In the genomic region with DNA sequence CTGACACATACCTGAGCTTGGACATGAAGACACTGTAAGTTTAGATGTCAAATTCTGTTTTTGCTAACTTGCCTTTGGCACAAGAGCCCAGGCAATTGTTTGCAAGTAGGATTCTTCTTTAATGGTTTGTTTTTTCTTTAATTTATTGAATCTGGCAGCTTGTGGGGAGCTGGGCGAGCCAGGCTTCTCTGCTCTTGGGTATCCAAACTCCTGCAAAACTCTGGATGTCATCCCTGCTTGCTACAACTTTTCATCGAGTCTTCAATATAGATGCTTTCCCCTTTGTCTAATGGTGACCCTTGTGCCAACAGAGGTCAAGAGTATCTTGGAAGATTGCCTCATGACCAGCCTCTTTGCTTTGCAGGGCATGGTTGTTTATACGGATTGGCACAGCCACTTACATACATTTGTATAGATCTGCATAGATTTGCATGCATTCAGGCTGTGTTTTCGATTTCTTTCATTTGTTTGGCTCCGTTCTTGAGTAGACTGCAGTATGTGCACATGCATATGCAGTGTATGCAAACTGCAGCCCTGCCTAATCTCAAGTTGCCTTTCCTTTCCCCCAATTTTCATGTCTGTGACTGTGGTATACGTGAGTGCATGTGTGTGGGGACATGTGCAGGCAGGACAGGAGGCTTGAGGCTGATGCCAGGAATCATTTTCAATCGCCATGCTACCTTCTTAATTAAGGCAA, we compare ENCODE assay signal across 26 mouse cellular contexts.
DNase-seq lines count a peak whose midpoint lies in the region; ATAC-seq and TF ChIP-seq lines count a peak whose summit lies in the region.
"Had no signal": no experiment of that assay in that cellular context is flagged by ENCODE, and none has a peak within 500 bp of the region (broad histone marks: within the 10 kb centered on the region; RNA-seq: fewer than 3 reads in every experiment).

No protein-coding gene starts in this region.

- TF ChIP-seq CTCF in gastrocnemius, adult 2 months (IDR thresholded peaks at IDR 0.05), result no peak

- peak; percentile 41; the same call in 1 of the 2 replicates for ATAC-seq in hindbrain, embryonic 12.5 days (ENCODE audit: low FRiP score)
- no peak for ATAC-seq in hindbrain, embryonic 11.5 days (ENCODE audit: low FRiP score)
- peak; percentile 50; the same call in 1 of the 2 replicates for ATAC-seq in neural tube, embryonic 13.5 days (ENCODE audit: low read depth)
- ATAC-seq in neural tube, embryonic 15.5 days (ENCODE audit: low FRiP score), result no peak
- peak; percentile 49; the same call in 1 of the 2 replicates for ATAC-seq in midbrain, embryonic 14.5 days (ENCODE audit: low FRiP score, low TSS enrichment)
- ATAC-seq: CD4-positive, CD25-positive, alpha-beta regulatory T cell, adult 4 months; intestine, embryonic 16.5 days; liver, embryonic 12.5 days; liver, postnatal 0 days had no signal

- H3K9ac ChIP-seq in hindbrain, embryonic 12.5 days, result no peak overlapping the region
- no peak overlapping the region for H3K9ac ChIP-seq in hindbrain, embryonic 11.5 days (ENCODE audit: low read depth, low read length)
- H3K9ac ChIP-seq in neural tube, embryonic 13.5 days, result no peak overlapping the region
- no peak overlapping the region for H3K9ac ChIP-seq in neural tube, embryonic 15.5 days (replicated peaks)
- no peak overlapping the region for H3K9ac ChIP-seq in midbrain, embryonic 14.5 days (replicated peaks; ENCODE audit: low read length)
- H3K9ac ChIP-seq: embryonic facial prominence, embryonic 13.5 days; heart, embryonic 15.5 days; liver, embryonic 12.5 days; liver, postnatal 0 days had no signal

- no peak overlapping the region for H3K27ac ChIP-seq in hindbrain, embryonic 12.5 days
- H3K27ac ChIP-seq in hindbrain, embryonic 11.5 days (ENCODE audit: low read depth, low read length), result no peak overlapping the region
- H3K27ac ChIP-seq in neural tube, embryonic 13.5 days (replicated peaks), result no peak overlapping the region
- no peak overlapping the region for H3K27ac ChIP-seq in neural tube, embryonic 15.5 days (replicated peaks)
- no peak overlapping the region for H3K27ac ChIP-seq in midbrain, embryonic 14.5 days (replicated peaks; ENCODE audit: low read depth, low read length)
- H3K27ac ChIP-seq in gastrocnemius, adult 2 months, result no peak overlapping the region
- H3K27ac ChIP-seq: embryonic facial prominence, embryonic 13.5 days; heart, embryonic 10.5 days; heart, embryonic 15.5 days; kidney, postnatal 0 days; liver, embryonic 12.5 days had no signal

- peaks cover 21% of the 10 kb centered on the region for H3K4me1 ChIP-seq in hindbrain, embryonic 12.5 days
- no peaks in the 10 kb centered on the region for H3K4me1 ChIP-seq in hindbrain, embryonic 11.5 days (replicated peaks; ENCODE audit: control insufficient read depth, insufficient read depth, low read length)
- H3K4me1 ChIP-seq in neural tube, embryonic 13.5 days (replicated peaks), result peaks cover 19% of the 10 kb centered on the region
- peaks cover 6% of the 10 kb centered on the region; the same call in 1 of the 2 replicates for H3K4me1 ChIP-seq in neural tube, embryonic 15.5 days
- H3K4me1 ChIP-seq in midbrain, embryonic 14.5 days (ENCODE audit: control insufficient read depth, insufficient read depth, low read length), result peaks cover 15% of the 10 kb centered on the region; the same call in 1 of the 2 replicates
- H3K4me1 ChIP-seq: embryonic facial prominence, embryonic 13.5 days; heart, embryonic 10.5 days; heart, embryonic 15.5 days; liver, embryonic 12.5 days had no signal

- peaks cover 23% of the 10 kb centered on the region for H3K27me3 ChIP-seq in hindbrain, embryonic 12.5 days
- H3K27me3 ChIP-seq in hindbrain, embryonic 11.5 days (ENCODE audit: control insufficient read depth, insufficient read depth, low read length), result no peaks in the 10 kb centered on the region; the same call in 1 of the 2 replicates
- H3K27me3 ChIP-seq in neural tube, embryonic 13.5 days, result peaks cover 71% of the 10 kb centered on the region
- peaks cover 32% of the 10 kb centered on the region; the same call in 1 of the 2 replicates for H3K27me3 ChIP-seq in neural tube, embryonic 15.5 days (replicated peaks)
- H3K27me3 ChIP-seq in midbrain, embryonic 14.5 days (ENCODE audit: control insufficient read depth, insufficient read depth, low read length), result no peaks in the 10 kb centered on the region
- H3K27me3 ChIP-seq: embryonic facial prominence, embryonic 13.5 days; heart, embryonic 15.5 days; liver, embryonic 12.5 days had no signal

- DNase-seq in hindbrain, embryonic 11.5 days (ENCODE audit: low spot score), result no peak
- DNase-seq in midbrain, embryonic 14.5 days, result peak; percentile 30
- DNase-seq in layer of hippocampus, adult 9-10 months (ENCODE audit: low spot score), result no peak
- no peak for DNase-seq in gastrocnemius, adult 2 months
- DNase-seq: adrenal gland, postnatal 14 days; cerebellum, adult 18-20 months; cerebellum, postnatal 10 days; gastrocnemius, postnatal 25 days; heart, adult 11 months; kidney, adult 8-10 months; kidney, postnatal 4 days; layer of hippocampus, postnatal 36 days; left cerebral cortex, postnatal 4 days; liver, postnatal 0 days; lung, postnatal 36 days; right cerebral cortex, postnatal 4 days had no signal

- no peak overlapping the region for H3K4me3 ChIP-seq in hindbrain, embryonic 12.5 days
- H3K4me3 ChIP-seq in hindbrain, embryonic 11.5 days (ENCODE audit: low read depth, low read length), result no peak overlapping the region
- no peak overlapping the region for H3K4me3 ChIP-seq in neural tube, embryonic 13.5 days
- H3K4me3 ChIP-seq in neural tube, embryonic 15.5 days (replicated peaks), result no peak overlapping the region
- H3K4me3 ChIP-seq in midbrain, embryonic 14.5 days (replicated peaks; ENCODE audit: low read depth, low read length), result no peak overlapping the region
- H3K4me3 ChIP-seq in gastrocnemius, adult 2 months, result no peak overlapping the region
- H3K4me3 ChIP-seq: embryonic facial prominence, embryonic 13.5 days; heart, embryonic 10.5 days; heart, embryonic 15.5 days; liver, embryonic 12.5 days had no signal

- no peaks in the 10 kb centered on the region for H3K36me3 ChIP-seq in hindbrain, embryonic 12.5 days
- no peaks in the 10 kb centered on the region for H3K36me3 ChIP-seq in hindbrain, embryonic 11.5 days (ENCODE audit: control insufficient read depth, insufficient read depth, low read length)
- no peaks in the 10 kb centered on the region for H3K36me3 ChIP-seq in neural tube, embryonic 13.5 days
- no peaks in the 10 kb centered on the region for H3K36me3 ChIP-seq in neural tube, embryonic 15.5 days
- H3K36me3 ChIP-seq in midbrain, embryonic 14.5 days (ENCODE audit: control insufficient read depth, insufficient read depth, low read length), result no peaks in the 10 kb centered on the region
- H3K36me3 ChIP-seq: embryonic facial prominence, embryonic 13.5 days; heart, embryonic 10.5 days; heart, embryonic 15.5 days; liver, embryonic 12.5 days had no signal

- no peaks in the 10 kb centered on the region for H3K9me3 ChIP-seq in hindbrain, embryonic 12.5 days (replicated peaks)
- H3K9me3 ChIP-seq in hindbrain, embryonic 11.5 days (ENCODE audit: control insufficient read depth, low read length), result no peaks in the 10 kb centered on the region
- no peaks in the 10 kb centered on the region for H3K9me3 ChIP-seq in neural tube, embryonic 13.5 days
- no peaks in the 10 kb centered on the region for H3K9me3 ChIP-seq in neural tube, embryonic 15.5 days (replicated peaks)
- no peaks in the 10 kb centered on the region for H3K9me3 ChIP-seq in midbrain, embryonic 14.5 days (ENCODE audit: control insufficient read depth, low read length)
- H3K9me3 ChIP-seq: embryonic facial prominence, embryonic 13.5 days; heart, embryonic 10.5 days; heart, embryonic 15.5 days; liver, embryonic 12.5 days had no signal

- H3K4me2 ChIP-seq in hindbrain, embryonic 12.5 days (replicated peaks), result no peak overlapping the region
- no peak overlapping the region for H3K4me2 ChIP-seq in hindbrain, embryonic 11.5 days (replicated peaks; ENCODE audit: low read depth, low read length)
- H3K4me2 ChIP-seq in neural tube, embryonic 13.5 days, result no peak overlapping the region
- H3K4me2 ChIP-seq in neural tube, embryonic 15.5 days, result no peak overlapping the region
- H3K4me2 ChIP-seq in midbrain, embryonic 14.5 days (ENCODE audit: low read length), result no peak overlapping the region
- H3K4me2 ChIP-seq: embryonic facial prominence, embryonic 13.5 days; heart, embryonic 15.5 days; liver, embryonic 12.5 days had no signal

- WGBS in hindbrain, embryonic 12.5 days, result 61% methylated on average over 7 of the region's 7 CpGs
- WGBS in hindbrain, embryonic 11.5 days, result 63% methylated on average over 7 of the region's 7 CpGs
- 55% methylated on average over 7 of the region's 7 CpGs for WGBS in neural tube, embryonic 13.5 days
- 46% methylated on average over 7 of the region's 7 CpGs for WGBS in neural tube, embryonic 15.5 days
- WGBS in midbrain, embryonic 14.5 days, result 40% methylated on average over 7 of the region's 7 CpGs

- intact Hi-C loops in gastrocnemius, adult 2 months (cut with DNase I), result no loop called here

Comparison
In these comparisons a context has a peak if more than half of its experiments do, and no peak if none do; other contexts are left out.
1. ATAC-seq: peak in hindbrain, embryonic 12.5 days (single experiment), neural tube, embryonic 13.5 days (single experiment) and midbrain, embryonic 14.5 days (single experiment); none in hindbrain, embryonic 11.5 days (single experiment) and neural tube, embryonic 15.5 days (single experiment).